Mouse (Mus musculus): ENCODE measurements around the gene Sycp3. TPM values are rescaled to one million over a fixed set of nuclear protein-coding genes. Genes with fewer than 3 reads are reported as not detected.
A peak's percentile ranks its signal among the peaks of the same experiment; 100 is the strongest.

Sycp3 gene
- total RNA-seq (2021) = 1 to 10 TPM in 1 of 2 experiments, under 1 TPM in 1; 0.44 to 1.4 TPM
- long read RNA-seq, experiment 1, partial matches to known transcripts = 0 of 3 reads
- long read RNA-seq, experiment 1, other reads (novel, unspliced or antisense) = 2 of 3 reads
- long read RNA-seq, experiment 2, partial matches to known transcripts = 0 of 2 reads
- long read RNA-seq, experiment 2, other reads (novel, unspliced or antisense) = 1 of 2 reads

- no peak within 1 kb of the TSS for H3K27ac ChIP-seq
- no peak for TF ChIP-seq CTCF (conservative IDR thresholded peaks at IDR 0.05)
- no peak within 1 kb of the TSS for H3K4me3 ChIP-seq
- DNase-seq (ENCODE audit: low spot score in 2 of 2) = no peak
Observed at GRCm38 (mm10) chr10:88459502-88459992, at the start of gene Sycp3. Sycp3 (plus strand) TSS chr10:88459569.

GRCm38 (mm10) chr10:88409751-88410150 is 49.6 kb upstream of the Sycp3 start:
- Histone ChIP-seq H3K4me3 (no peak overlapping the region), H3K27ac (no peak overlapping the region)
- DNase-seq (ENCODE audit: low spot score in 2 of 2) = no peak
- no peak for TF ChIP-seq CTCF (conservative IDR thresholded peaks at IDR 0.05)

GRCm38 (mm10) chr10:88412290-88412995 is 46.9 kb upstream of the Sycp3 start:
- Histone ChIP-seq H3K27ac (no peak overlapping the region), H3K4me3 (no peak overlapping the region)
- TF ChIP-seq CTCF (conservative IDR thresholded peaks at IDR 0.05) = no peak
- DNase-seq (ENCODE audit: low spot score in 2 of 2) = no peak

GRCm38 (mm10) chr10:88417686-88418085 is 41.7 kb upstream of the Sycp3 start:
- no peak overlapping the region for H3K4me3 ChIP-seq
- TF ChIP-seq CTCF (conservative IDR thresholded peaks at IDR 0.05) = no peak

GRCm38 (mm10) chr10:88420141-88420541 is 39.2 kb upstream of the Sycp3 start:
- no peak for TF ChIP-seq CTCF (conservative IDR thresholded peaks at IDR 0.05)
- Histone ChIP-seq H3K4me3 (no peak overlapping the region), H3K27ac (0 out of 2 replicates have a peak overlapping the region, but pooled peaks have one; percentile 10)
- no peak for DNase-seq (ENCODE audit: low spot score in 2 of 2)

More at GRCm38 (mm10) chr10:88417686-88418085, 41.7 kb upstream of the Sycp3 start:
- no peak for DNase-seq (ENCODE audit: low spot score in 2 of 2)
- no peak overlapping the region for H3K27ac ChIP-seq

GRCm38 (mm10) chr10:88420655-88421435 is 38.5 kb upstream of the Sycp3 start:
- no peak for TF ChIP-seq CTCF (conservative IDR thresholded peaks at IDR 0.05)
- Histone ChIP-seq H3K4me3 (no peak overlapping the region), H3K27ac (0 out of 2 replicates have a peak overlapping the region, but pooled peaks have one; percentile 10)
- DNase-seq (ENCODE audit: low spot score in 2 of 2) = no peak

GRCm38 (mm10) chr10:88426158-88426816 is 33.1 kb upstream of the Sycp3 start:
- H3K27ac ChIP-seq = no peak overlapping the region
- DNase-seq (ENCODE audit: low spot score in 2 of 2) = peak; percentile 66 to 71
- TF ChIP-seq CTCF (conservative IDR thresholded peaks at IDR 0.05) = peak; percentile 94
- H3K4me3 ChIP-seq = no peak overlapping the region

- H3K4me3 ChIP-seq = no peak overlapping the region
- H3K27ac ChIP-seq = no peak overlapping the region
- no peak for DNase-seq (ENCODE audit: low spot score in 2 of 2)
- no peak for TF ChIP-seq CTCF (conservative IDR thresholded peaks at IDR 0.05)
Observed at GRCm38 (mm10) chr10:88426896-88427295, 32.5 kb upstream of the Sycp3 start.

- DNase-seq (ENCODE audit: low spot score in 2 of 2) = no peak
- no peak for TF ChIP-seq CTCF (conservative IDR thresholded peaks at IDR 0.05)
- Histone ChIP-seq H3K4me3 (no peak overlapping the region), H3K27ac (no peak overlapping the region)
Observed at GRCm38 (mm10) chr10:88427998-88428397, 31.4 kb upstream of the Sycp3 start.

GRCm38 (mm10) chr10:88441224-88441623 is 18.1 kb upstream of the Sycp3 start:
- Histone ChIP-seq H3K27ac (no peak overlapping the region), H3K4me3 (no peak overlapping the region)
- no peak for DNase-seq (ENCODE audit: low spot score in 2 of 2)
- TF ChIP-seq CTCF (conservative IDR thresholded peaks at IDR 0.05) = no peak

GRCm38 (mm10) chr10:88451221-88451620 is 8.1 kb upstream of the Sycp3 start:
- DNase-seq (ENCODE audit: low spot score in 2 of 2) = peak; percentile 50 to 52
- Histone ChIP-seq H3K27ac (no peak overlapping the region), H3K4me3 (no peak overlapping the region)
- no peak for TF ChIP-seq CTCF (conservative IDR thresholded peaks at IDR 0.05)

GRCm38 (mm10) chr10:88451990-88452389 is 7.4 kb upstream of the Sycp3 start:
- no peak overlapping the region for H3K4me3 ChIP-seq
- TF ChIP-seq CTCF (conservative IDR thresholded peaks at IDR 0.05) = no peak
- H3K27ac ChIP-seq = no peak overlapping the region
- DNase-seq (ENCODE audit: low spot score in 2 of 2) = no peak
